Mouse (Mus musculus) liver, postnatal 0 days (tissue): ENCODE results near the gene Prkcq.

Experiments
- CTCF ChIP-seq: sonication (generic); IDR thresholded peaks from 2 replicates; pipeline ENCODE4 v1.5.1; 2016; ENCODE audit warnings: antibody characterized with exemption, low read depth
- EP300 ChIP-seq: IDR thresholded peaks from 2 replicates; pipeline ENCODE4 v1.6.1; 2016; ENCODE audit warnings: antibody characterized with exemption, low read depth, mild to moderate bottlenecking

- TF ChIP-seq CTCF (no peak), EP300 (no peak)
These were observed 116.1 kb downstream of the Prkcq start for GRCm38 (mm10) chr2:11287834-11288530.
